Mouse (Mus musculus): ENCODE results near the gene Pak7. TPM values are rescaled to one million over a fixed set of nuclear protein-coding genes. Genes with fewer than 3 reads are reported as not detected.

Pak7 gene
- polyA plus RNA-seq, 1 experiment = 0.53 TPM

DNA sequence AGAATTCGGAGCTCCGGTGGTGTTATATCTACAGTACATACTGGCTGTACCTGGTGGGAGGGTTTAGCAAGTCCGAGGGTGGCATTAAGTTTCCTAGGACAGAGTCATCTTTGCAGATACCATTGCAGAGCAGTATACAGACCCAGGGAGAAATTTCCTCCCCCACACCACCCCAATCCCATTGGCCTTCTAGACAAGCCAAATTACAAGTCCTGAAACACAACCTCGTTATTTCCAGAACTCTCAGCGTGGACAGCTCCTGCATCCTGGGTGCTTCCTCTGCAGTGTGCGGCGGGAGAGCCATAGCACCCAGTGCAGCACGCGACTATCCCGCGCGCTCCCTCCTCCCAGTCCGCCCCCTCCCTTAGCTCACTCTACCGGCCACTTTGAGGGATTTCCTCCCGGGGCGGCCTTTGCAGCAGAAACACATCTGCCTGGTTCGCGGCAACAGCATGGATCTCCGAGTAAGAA lies 329.9 kb downstream of the Pak7 start:
- H3K4me3 ChIP-seq (ENCODE audit: insufficient read depth, low read length) = no peak overlapping the region
- no peaks in the 10 kb centered on the region for H3K4me1 ChIP-seq (ENCODE audit: control insufficient read depth, insufficient read depth, low read length)
- TF ChIP-seq CTCF (IDR thresholded peaks at IDR 0.05; ENCODE audit: borderline replicate concordance, insufficient read depth, low read length) = no peak
- TF ChIP-seq POLR2A (IDR thresholded peaks at IDR 0.05; ENCODE audit: low read depth, low read length) = no peak
- no peak overlapping the region for H3K27ac ChIP-seq (ENCODE audit: insufficient read depth, low read length)

DNA sequence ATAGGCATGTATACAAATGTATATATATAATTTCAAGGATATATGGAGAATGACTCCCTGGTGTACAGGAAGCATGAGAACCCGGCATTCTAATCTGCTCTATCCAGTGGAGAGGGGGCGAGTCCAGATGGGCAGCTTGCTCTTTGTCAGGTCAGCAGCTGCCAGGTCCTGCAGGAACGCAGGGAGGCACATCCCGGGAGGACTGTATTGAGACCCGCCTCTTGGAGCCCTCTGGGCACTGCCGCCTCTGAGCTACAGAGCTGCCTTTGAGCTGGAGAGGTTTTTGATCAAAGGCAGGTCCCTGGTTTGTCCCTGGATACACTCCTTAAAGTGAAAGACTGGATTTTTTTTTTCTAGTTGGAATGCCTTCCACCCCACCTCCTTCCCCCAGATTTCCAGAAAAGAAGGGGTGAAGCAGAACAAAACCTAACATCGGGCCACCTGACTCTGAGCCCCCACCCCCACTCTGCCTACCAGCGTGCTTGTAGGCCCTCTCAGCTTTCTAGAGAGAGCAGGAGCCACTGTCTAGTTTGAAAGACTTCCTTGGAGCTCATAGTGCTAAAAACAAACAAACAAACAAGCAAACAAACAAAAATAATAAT lies 336.0 kb downstream of the Pak7 start, which contains the start of gene Lamp5:
Gene Lamp5 (plus strand): TSS at position 552 of the 602 bp plus-strand sequence.
- TF ChIP-seq POLR2A (IDR thresholded peaks at IDR 0.05; ENCODE audit: low read depth, low read length) (no peak), CTCF (IDR thresholded peaks at IDR 0.05; ENCODE audit: borderline replicate concordance, insufficient read depth, low read length) (no peak)
- no peaks in the 10 kb centered on the region for H3K4me1 ChIP-seq (ENCODE audit: control insufficient read depth, insufficient read depth, low read length)
- no peak within 1 kb of the TSS for H3K27ac ChIP-seq (ENCODE audit: insufficient read depth, low read length)
- no peak within 1 kb of the TSS for H3K4me3 ChIP-seq (ENCODE audit: insufficient read depth, low read length)

DNA sequence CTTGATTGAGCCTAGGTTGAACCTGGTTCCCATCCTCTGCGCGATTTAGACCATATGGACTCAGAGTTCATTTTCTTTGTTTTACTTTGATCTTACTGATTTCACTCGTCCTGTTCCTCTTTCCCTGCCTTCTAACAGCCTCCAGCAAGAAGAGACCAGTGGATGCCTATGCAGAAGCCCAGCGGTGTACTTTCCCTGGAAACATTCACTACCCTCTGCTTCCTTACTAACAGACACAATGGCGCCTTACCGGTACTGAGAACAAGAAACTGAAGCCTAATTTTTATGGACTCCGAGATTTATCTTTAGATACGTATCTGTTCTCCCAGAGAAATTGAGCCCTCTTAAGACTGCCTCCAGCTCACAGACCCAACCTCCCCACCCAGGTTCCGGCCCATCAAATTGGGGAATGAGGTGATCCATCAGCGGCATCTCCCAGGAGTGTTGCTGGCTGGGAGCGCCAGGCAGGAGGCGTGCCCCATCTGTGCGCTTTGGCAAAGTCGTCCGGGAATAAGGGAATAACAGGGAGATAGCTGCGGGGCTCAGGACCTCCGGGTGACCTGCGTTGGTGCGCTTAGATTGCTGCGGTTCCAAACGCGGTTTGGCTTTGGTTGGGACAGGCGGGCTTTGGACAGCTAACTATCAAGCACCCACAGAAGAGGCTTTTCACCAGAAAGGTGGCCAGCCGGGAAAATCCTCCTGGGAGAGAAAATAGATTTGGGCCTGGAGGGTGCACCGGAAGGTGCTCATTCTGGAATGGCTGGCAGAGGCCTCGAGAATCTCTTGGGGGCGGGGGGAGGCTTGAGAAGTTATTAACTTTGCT lies 336.8 kb downstream of the Pak7 start:
- H3K4me3 ChIP-seq (ENCODE audit: insufficient read depth, low read length) = no peak overlapping the region
- no peak overlapping the region for H3K27ac ChIP-seq (ENCODE audit: insufficient read depth, low read length)
- no peaks in the 10 kb centered on the region for H3K4me1 ChIP-seq (ENCODE audit: control insufficient read depth, insufficient read depth, low read length)
- TF ChIP-seq CTCF (IDR thresholded peaks at IDR 0.05; ENCODE audit: borderline replicate concordance, insufficient read depth, low read length) = no peak
- TF ChIP-seq POLR2A (IDR thresholded peaks at IDR 0.05; ENCODE audit: low read depth, low read length) = no peak

DNA sequence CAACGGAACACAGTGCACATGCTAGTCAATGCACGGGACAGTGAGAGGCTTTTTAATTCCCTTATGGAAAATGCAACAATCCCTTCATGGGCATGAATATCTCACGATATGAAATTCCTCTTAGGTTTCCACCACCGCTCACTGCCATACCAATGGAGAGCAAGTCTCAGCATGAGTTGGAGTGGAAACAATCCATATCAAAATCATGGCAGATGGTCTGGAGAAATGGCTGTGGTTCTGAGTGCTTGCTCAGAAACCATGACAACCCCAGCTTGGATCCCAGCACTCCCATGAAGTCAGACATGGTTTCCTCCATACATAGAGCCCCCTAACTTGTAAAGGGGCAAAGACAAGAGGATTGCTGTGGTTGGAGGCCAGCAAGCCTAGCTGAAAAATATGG lies 339.3 kb downstream of the Pak7 start:
- H3K4me3 ChIP-seq (ENCODE audit: insufficient read depth, low read length) = no peak overlapping the region
- H3K4me1 ChIP-seq (ENCODE audit: control insufficient read depth, insufficient read depth, low read length) = no peaks in the 10 kb centered on the region
- TF ChIP-seq POLR2A (IDR thresholded peaks at IDR 0.05; ENCODE audit: low read depth, low read length) (no peak), CTCF (IDR thresholded peaks at IDR 0.05; ENCODE audit: borderline replicate concordance, insufficient read depth, low read length) (no peak)
- no peak overlapping the region for H3K27ac ChIP-seq (ENCODE audit: insufficient read depth, low read length)

Other genes starting within 250 kb of the Pak7 start
- gene Ankef1, start 113.9 kb upstream of the Pak7 start, polyA plus RNA-seq (2011; ENCODE audit: insufficient read length, low read depth, missing spikeins) = 0.51 TPM in 1 of 2 replicates, not detected in the other